Mouse (Mus musculus): ENCODE measurements around the gene Rab7. TPM values are rescaled to one million over a fixed set of nuclear protein-coding genes. Genes with fewer than 3 reads are reported as not detected.
A peak's percentile ranks its signal among the peaks of the same experiment; 100 is the strongest.
"Not testable (repeated sequence)": the region's sequence is repeated elsewhere in the genome, so short reads cannot be mapped to it uniquely, and the experiment has no call there.

The Rab7 gene
- polyA plus RNA-seq, 1 experiment from 2014 or later, result 251 TPM

- no peaks in the 10 kb centered on the region for H3K27me3 ChIP-seq (ENCODE audit: control insufficient read depth, insufficient read depth, low read length)
- H3K36me3 ChIP-seq (ENCODE audit: control insufficient read depth, insufficient read depth, low read length), result peaks cover 3% of the 10 kb centered on the region; the same call in 1 of the 2 replicates
- no peak overlapping the region for H3K4me2 ChIP-seq
- H3K9me3 ChIP-seq (ENCODE audit: control insufficient read depth, low read length), result no peaks in the 10 kb centered on the region
- no peak overlapping the region for H3K27ac ChIP-seq (ENCODE audit: low read depth, low read length)
- 83% methylated on average over 4 of the region's 4 CpGs for WGBS
- H3K4me3 ChIP-seq (ENCODE audit: low read depth, low read length), result no peak overlapping the region
- no peak overlapping the region for H3K9ac ChIP-seq (ENCODE audit: low read length)
- H3K4me1 ChIP-seq (ENCODE audit: control insufficient read depth, insufficient read depth, low read length), result no peaks in the 10 kb centered on the region
- ATAC-seq (ENCODE audit: low FRiP score) (no peak), DNase-seq (ENCODE audit: low spot score, missing footprints) (no peak)
Observed at GRCm38 (mm10) chr6:88017821-88018220, 27.2 kb downstream of the Rab7 start.

DNA sequence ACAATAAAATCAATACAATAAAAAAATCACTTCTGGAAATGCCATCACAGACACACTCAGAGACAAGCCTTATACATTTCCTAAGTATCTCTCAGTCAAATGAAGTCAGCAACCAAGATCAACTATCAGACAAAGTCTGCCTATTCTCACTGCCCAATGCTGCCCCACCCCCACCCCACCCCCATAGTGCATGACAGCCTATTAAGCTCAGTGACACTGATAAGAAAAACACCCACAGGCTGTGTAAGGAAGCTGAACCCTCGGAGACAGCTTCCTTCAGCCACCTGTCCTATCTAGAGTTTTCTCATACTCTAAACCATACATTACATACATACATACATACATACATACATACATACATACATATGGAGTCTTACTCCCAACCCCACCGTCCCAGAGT, 29.3 kb downstream of the Rab7 start:
- no peaks in the 10 kb centered on the region for H3K27me3 ChIP-seq (ENCODE audit: control insufficient read depth, insufficient read depth, low read length)
- peaks cover 3% of the 10 kb centered on the region; the same call in 1 of the 2 replicates for H3K36me3 ChIP-seq (ENCODE audit: control insufficient read depth, insufficient read depth, low read length)
- DNase-seq (ENCODE audit: low spot score, missing footprints), result no peak
- 87% methylated on average over 2 of the region's 2 CpGs for WGBS
- no peak overlapping the region for H3K27ac ChIP-seq (ENCODE audit: low read depth, low read length)
- H3K9ac ChIP-seq (ENCODE audit: low read length), result no peak overlapping the region
- no peak overlapping the region for H3K4me3 ChIP-seq (ENCODE audit: low read depth, low read length)
- H3K9me3 ChIP-seq (ENCODE audit: control insufficient read depth, low read length), result no peaks in the 10 kb centered on the region
- ATAC-seq (ENCODE audit: low FRiP score), result no peak
- H3K4me1 ChIP-seq (ENCODE audit: control insufficient read depth, insufficient read depth, low read length), result no peaks in the 10 kb centered on the region
- no peak overlapping the region for H3K4me2 ChIP-seq

DNA sequence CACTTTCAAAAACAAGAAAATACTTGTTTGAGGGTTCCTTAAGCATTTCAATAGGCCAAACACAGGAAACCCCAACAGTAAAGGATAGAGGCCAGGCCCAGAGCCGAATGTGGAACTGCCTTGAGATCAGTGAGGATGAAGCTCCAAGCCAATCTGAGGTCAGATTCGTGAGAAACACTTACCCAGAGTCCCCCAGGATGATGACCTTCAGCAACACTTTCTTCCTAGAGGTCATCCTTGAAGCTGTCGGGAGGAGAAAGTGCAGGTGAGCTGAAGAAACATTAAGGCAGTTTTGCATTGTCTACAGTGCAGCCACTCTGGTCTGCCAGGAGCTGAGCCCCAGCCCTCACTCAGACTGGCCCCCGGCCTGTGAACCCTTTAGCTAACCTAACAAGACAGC, 31.6 kb downstream of the Rab7 start:
- DNase-seq (ENCODE audit: low spot score, missing footprints) (no peak), ATAC-seq (ENCODE audit: low FRiP score) (no peak)
- Histone ChIP-seq H3K27ac (ENCODE audit: low read depth, low read length) (no peak overlapping the region), H3K4me3 (ENCODE audit: low read depth, low read length) (no peak overlapping the region), H3K27me3 (ENCODE audit: control insufficient read depth, insufficient read depth, low read length) (no peaks in the 10 kb centered on the region), H3K9me3 (ENCODE audit: control insufficient read depth, low read length) (no peaks in the 10 kb centered on the region), H3K36me3 (ENCODE audit: control insufficient read depth, insufficient read depth, low read length) (peaks cover 6% of the 10 kb centered on the region; the same call in 1 of the 2 replicates), H3K4me1 (ENCODE audit: control insufficient read depth, insufficient read depth, low read length) (no peaks in the 10 kb centered on the region), H3K4me2 (no peak overlapping the region), H3K9ac (ENCODE audit: low read length) (no peak overlapping the region)
- WGBS, result 90% methylated on average over 4 of the region's 4 CpGs

DNA sequence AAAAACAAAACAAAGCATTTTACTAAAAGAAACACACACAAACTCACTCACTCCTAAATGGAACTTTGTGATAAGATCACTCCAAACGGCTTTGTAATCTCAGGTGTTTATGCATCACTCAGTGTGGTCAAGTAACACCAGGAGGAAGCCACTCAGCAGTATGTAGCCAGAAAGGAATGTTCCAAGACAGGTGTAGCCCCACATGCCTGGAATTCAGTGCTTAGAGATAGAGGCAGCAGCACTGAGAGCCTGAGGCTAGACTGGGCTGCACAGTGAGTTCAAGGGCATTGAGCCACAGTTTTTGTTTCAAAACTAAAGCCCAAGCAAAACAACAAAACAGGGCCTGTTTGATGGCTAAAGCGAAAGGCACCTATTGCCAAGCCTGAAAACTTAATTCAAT, 32.5 kb downstream of the Rab7 start:
- no peaks in the 10 kb centered on the region for H3K27me3 ChIP-seq (ENCODE audit: control insufficient read depth, insufficient read depth, low read length)
- H3K9ac ChIP-seq (ENCODE audit: low read length), result no peak overlapping the region
- ATAC-seq (ENCODE audit: low FRiP score), result no peak
- H3K4me3 ChIP-seq (ENCODE audit: low read depth, low read length), result no peak overlapping the region
- H3K36me3 ChIP-seq (ENCODE audit: control insufficient read depth, insufficient read depth, low read length), result peaks cover 6% of the 10 kb centered on the region; the same call in 1 of the 2 replicates
- no peak for DNase-seq (ENCODE audit: low spot score, missing footprints)
- H3K27ac ChIP-seq (ENCODE audit: low read depth, low read length), result no peak overlapping the region
- H3K4me2 ChIP-seq, result no peak overlapping the region
- no peaks in the 10 kb centered on the region for H3K9me3 ChIP-seq (ENCODE audit: control insufficient read depth, low read length)
- WGBS, result 82% methylated on average over 2 of the region's 2 CpGs
- no peaks in the 10 kb centered on the region for H3K4me1 ChIP-seq (ENCODE audit: control insufficient read depth, insufficient read depth, low read length)

GRCm38 (mm10) chr6:88011106-88011505, 34.0 kb downstream of the Rab7 start:
- 84% methylated on average over 1 of the region's 1 CpGs for WGBS
- H3K4me2 ChIP-seq; H3K4me1 ChIP-seq (ENCODE audit: control insufficient read depth, insufficient read depth, low read length); H3K27me3 ChIP-seq (ENCODE audit: control insufficient read depth, insufficient read depth, low read length); ATAC-seq (ENCODE audit: low FRiP score); DNase-seq (ENCODE audit: low spot score, missing footprints); H3K9ac ChIP-seq (ENCODE audit: low read length); H3K4me3 ChIP-seq (ENCODE audit: low read depth, low read length); H3K27ac ChIP-seq (ENCODE audit: low read depth, low read length); H3K36me3 ChIP-seq (ENCODE audit: control insufficient read depth, insufficient read depth, low read length); H3K9me3 ChIP-seq (ENCODE audit: control insufficient read depth, low read length): not testable (repeated sequence)

DNA sequence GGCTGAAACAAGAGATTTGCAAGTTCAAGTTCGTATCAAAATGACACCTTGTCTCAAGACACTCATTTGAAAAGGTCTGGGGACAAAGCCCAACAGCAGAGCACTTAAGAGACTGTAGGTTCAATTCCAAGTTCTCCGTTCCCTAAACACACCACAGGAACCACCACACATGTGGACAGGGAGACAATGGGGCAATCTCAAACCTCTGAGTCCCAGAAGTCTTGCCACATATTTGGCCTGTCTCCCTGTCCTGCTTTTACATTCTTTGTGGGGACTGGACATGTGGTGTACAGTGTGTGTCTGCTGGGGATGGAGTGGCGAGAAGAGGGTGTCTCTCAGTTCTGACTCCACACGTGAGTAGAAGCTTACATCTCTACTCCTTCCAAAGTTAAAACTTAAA, 35.9 kb downstream of the Rab7 start:
- H3K9ac ChIP-seq (ENCODE audit: low read length), result no peak overlapping the region
- ATAC-seq (ENCODE audit: low FRiP score), result no peak
- no peaks in the 10 kb centered on the region for H3K4me1 ChIP-seq (ENCODE audit: control insufficient read depth, insufficient read depth, low read length)
- H3K9me3 ChIP-seq (ENCODE audit: control insufficient read depth, low read length), result no peaks in the 10 kb centered on the region
- H3K4me3 ChIP-seq (ENCODE audit: low read depth, low read length), result no peak overlapping the region
- H3K36me3 ChIP-seq (ENCODE audit: control insufficient read depth, insufficient read depth, low read length), result peaks cover 11% of the 10 kb centered on the region; the same call in 1 of the 2 replicates
- H3K27me3 ChIP-seq (ENCODE audit: control insufficient read depth, insufficient read depth, low read length), result no peaks in the 10 kb centered on the region
- no peak overlapping the region for H3K4me2 ChIP-seq
- no peak overlapping the region for H3K27ac ChIP-seq (ENCODE audit: low read depth, low read length)
- 91% methylated on average over 4 of the region's 4 CpGs for WGBS
- DNase-seq (ENCODE audit: low spot score, missing footprints), result no peak

GRCm38 (mm10) chr6:88004773-88005172, 40.3 kb downstream of the Rab7 start:
- H3K36me3 ChIP-seq (ENCODE audit: control insufficient read depth, insufficient read depth, low read length), result peaks cover 16% of the 10 kb centered on the region; the same call in 1 of the 2 replicates
- WGBS, result 86% methylated on average over 12 of the region's 14 CpGs

DNA sequence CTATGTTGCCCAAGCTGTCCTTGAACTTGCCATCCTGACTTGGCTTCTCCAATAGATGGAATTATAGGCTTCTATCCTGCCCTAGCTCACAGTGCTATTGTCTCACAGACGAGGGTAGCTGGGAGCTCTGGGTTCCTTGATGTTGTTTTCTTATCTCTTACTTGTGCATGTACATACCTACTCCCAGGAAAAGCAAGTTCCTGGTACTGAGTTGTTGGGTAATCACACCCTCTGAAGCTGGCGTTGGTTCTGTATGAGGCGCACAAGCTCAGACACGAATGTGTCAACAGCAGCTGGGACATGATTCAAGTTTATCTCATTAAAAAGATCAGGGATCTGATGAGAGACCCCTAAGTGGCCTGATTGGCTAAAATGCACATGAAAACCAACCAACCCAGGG, 41.6 kb downstream of the Rab7 start:
- Histone ChIP-seq H3K9ac (ENCODE audit: low read length) (no peak overlapping the region), H3K4me2 (no peak overlapping the region), H3K4me1 (ENCODE audit: control insufficient read depth, insufficient read depth, low read length) (no peaks in the 10 kb centered on the region), H3K9me3 (ENCODE audit: control insufficient read depth, low read length) (no peaks in the 10 kb centered on the region), H3K36me3 (ENCODE audit: control insufficient read depth, insufficient read depth, low read length) (peaks cover 16% of the 10 kb centered on the region; the same call in 1 of the 2 replicates), H3K27me3 (ENCODE audit: control insufficient read depth, insufficient read depth, low read length) (no peaks in the 10 kb centered on the region), H3K27ac (ENCODE audit: low read depth, low read length) (no peak overlapping the region), H3K4me3 (ENCODE audit: low read depth, low read length) (no peak overlapping the region)
- no peak for ATAC-seq (ENCODE audit: low FRiP score)
- no peak for DNase-seq (ENCODE audit: low spot score, missing footprints)
- WGBS, result 87% methylated on average over 4 of the region's 4 CpGs

More at GRCm38 (mm10) chr6:88004773-88005172, 40.3 kb downstream of the Rab7 start:
- H3K27ac ChIP-seq (ENCODE audit: low read depth, low read length); H3K4me1 ChIP-seq (ENCODE audit: control insufficient read depth, insufficient read depth, low read length); H3K9me3 ChIP-seq (ENCODE audit: control insufficient read depth, low read length); H3K4me3 ChIP-seq (ENCODE audit: low read depth, low read length); H3K4me2 ChIP-seq; DNase-seq (ENCODE audit: low spot score, missing footprints); H3K27me3 ChIP-seq (ENCODE audit: control insufficient read depth, insufficient read depth, low read length); ATAC-seq (ENCODE audit: low FRiP score); H3K9ac ChIP-seq (ENCODE audit: low read length): not testable (repeated sequence)

DNA sequence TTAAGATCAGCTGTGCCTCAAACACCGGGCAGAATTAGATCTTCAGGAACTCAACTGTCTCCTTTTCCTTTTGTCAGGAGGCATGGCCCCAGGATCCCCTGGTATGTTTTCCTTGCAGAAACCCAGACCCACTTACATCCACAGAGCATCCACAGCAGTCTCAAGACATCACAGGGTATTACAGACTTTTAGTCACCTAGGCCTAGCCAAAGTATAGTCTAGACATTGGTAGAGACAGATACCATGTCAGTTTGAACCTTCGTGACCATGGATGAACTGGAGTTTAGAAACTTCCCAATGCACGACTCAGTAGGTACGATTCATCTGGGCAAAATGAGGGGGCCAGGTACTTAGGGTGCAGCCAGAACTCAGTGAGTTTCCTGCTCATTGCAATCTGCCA, 46.7 kb downstream of the Rab7 start:
- H3K27me3 ChIP-seq (ENCODE audit: control insufficient read depth, insufficient read depth, low read length), result no peaks in the 10 kb centered on the region
- ATAC-seq (ENCODE audit: low FRiP score), result no peak

More for the DNA sequence above, 46.7 kb downstream of the Rab7 start:
- H3K27ac ChIP-seq (ENCODE audit: low read depth, low read length), result no peak overlapping the region
- H3K36me3 ChIP-seq (ENCODE audit: control insufficient read depth, insufficient read depth, low read length), result peaks cover 10% of the 10 kb centered on the region; the same call in 1 of the 2 replicates
- H3K9me3 ChIP-seq (ENCODE audit: control insufficient read depth, low read length), result no peaks in the 10 kb centered on the region
- H3K9ac ChIP-seq (ENCODE audit: low read length), result no peak overlapping the region
- DNase-seq (ENCODE audit: low spot score, missing footprints), result peak; percentile 77
- H3K4me1 ChIP-seq (ENCODE audit: control insufficient read depth, insufficient read depth, low read length), result peaks cover 13% of the 10 kb centered on the region
- no peak overlapping the region for H3K4me3 ChIP-seq (ENCODE audit: low read depth, low read length)
- 80% methylated on average over 4 of the region's 4 CpGs for WGBS
- H3K4me2 ChIP-seq, result no peak overlapping the region

Measured in midbrain, embryonic 11.5 days (tissue).